Mouse (Mus musculus): Measurements from ENCODE around the gene Pdcd7.
"Not testable (repeated sequence)": the region's sequence is repeated elsewhere in the genome, so short reads cannot be mapped to it uniquely, and the experiment has no call there.

The Pdcd7 gene

GRCm38 (mm10) chr9:65345854-65346475 lies at the start of gene Pdcd7:
TSS of gene Pdcd7 (plus strand) at chr9:65346104.
- peak; percentile 91 to 93 for DNase-seq (ENCODE audit: low spot score in 2 of 2)

- DNase-seq (ENCODE audit: low spot score in 2 of 2): no peak
Measured at GRCm38 (mm10) chr9:65297056-65297455, 48.8 kb upstream of the Pdcd7 start.

- no peak for DNase-seq (ENCODE audit: low spot score in 2 of 2)
Measured at GRCm38 (mm10) chr9:65298761-65299160, 47.1 kb upstream of the Pdcd7 start.

GRCm38 (mm10) chr9:65299650-65300049 lies 46.3 kb upstream of the Pdcd7 start:
- DNase-seq (ENCODE audit: low spot score in 2 of 2): no peak

- DNase-seq (ENCODE audit: low spot score in 2 of 2): no peak
Measured at GRCm38 (mm10) chr9:65302327-65302983, 43.4 kb upstream of the Pdcd7 start.

- no peak for DNase-seq (ENCODE audit: low spot score in 2 of 2)
Measured at GRCm38 (mm10) chr9:65303586-65303985, 42.3 kb upstream of the Pdcd7 start.

- no peak for DNase-seq (ENCODE audit: low spot score in 2 of 2)
Measured at GRCm38 (mm10) chr9:65304300-65304699, 41.6 kb upstream of the Pdcd7 start.

- no peak for DNase-seq (ENCODE audit: low spot score in 2 of 2)
Measured at GRCm38 (mm10) chr9:65306672-65307071, 39.2 kb upstream of the Pdcd7 start.

GRCm38 (mm10) chr9:65308011-65308410 lies 37.9 kb upstream of the Pdcd7 start:
- no peak for DNase-seq (ENCODE audit: low spot score in 2 of 2)

- DNase-seq (ENCODE audit: low spot score in 2 of 2): no peak
Measured at GRCm38 (mm10) chr9:65312669-65313357, 33.1 kb upstream of the Pdcd7 start.

- DNase-seq (ENCODE audit: low spot score in 2 of 2): no peak
Measured at GRCm38 (mm10) chr9:65313846-65314245, 32.1 kb upstream of the Pdcd7 start.

GRCm38 (mm10) chr9:65322255-65322900 lies 23.5 kb upstream of the Pdcd7 start:
- DNase-seq (ENCODE audit: low spot score in 2 of 2): no peak

- DNase-seq (ENCODE audit: low spot score in 2 of 2): no peak
Measured at GRCm38 (mm10) chr9:65325971-65326370, 19.9 kb upstream of the Pdcd7 start.

GRCm38 (mm10) chr9:65327371-65327770 lies 18.5 kb upstream of the Pdcd7 start:
- DNase-seq (ENCODE audit: low spot score in 2 of 2): no peak

GRCm38 (mm10) chr9:65333958-65334357 lies 11.9 kb upstream of the Pdcd7 start:
- no peak for DNase-seq (ENCODE audit: low spot score in 2 of 2)

GRCm38 (mm10) chr9:65339146-65339545 lies 6.8 kb upstream of the Pdcd7 start:
- DNase-seq (ENCODE audit: low spot score in 2 of 2): no peak

- DNase-seq (ENCODE audit: low spot score in 2 of 2): no peak
Measured at GRCm38 (mm10) chr9:65340414-65340813, 5.5 kb upstream of the Pdcd7 start.

GRCm38 (mm10) chr9:65345439-65345838 lies 465 bp upstream of the Pdcd7 start:
- not testable (repeated sequence) for DNase-seq (ENCODE audit: low spot score in 2 of 2)

GRCm38 (mm10) chr9:65346476-65347111 lies 690 bp downstream of the Pdcd7 start:
- DNase-seq (ENCODE audit: low spot score in 2 of 2): peak; percentile 26 to 44

GRCm38 (mm10) chr9:65347112-65347850 lies 1.4 kb downstream of the Pdcd7 start:
- no peak for DNase-seq (ENCODE audit: low spot score in 2 of 2)

- DNase-seq (ENCODE audit: low spot score in 2 of 2): no peak
Measured at GRCm38 (mm10) chr9:65353251-65353650, 7.3 kb downstream of the Pdcd7 start.

Measured in spleen, postnatal 36 days (tissue).